In genomic region chr5:146360386-146360785, GRCm38 (mm10) we compare ENCODE assay signal across 9 mouse cellular contexts. TPM values are rescaled to one million over a fixed set of nuclear protein-coding genes. Genes with fewer than 3 reads are reported as not detected.
DNase-seq lines count a peak whose midpoint lies in the region; ATAC-seq and TF ChIP-seq lines count a peak whose summit lies in the region.
"Had no signal": no experiment of that assay in that cellular context is flagged by ENCODE, and none has a peak within 500 bp of the region (broad histone marks: within the 10 kb centered on the region; RNA-seq: fewer than 3 reads in every experiment).

No protein-coding gene starts in this region.

- H3K9ac ChIP-seq in kidney, postnatal 0 days (ENCODE audit: low read depth, low read length) = no peak overlapping the region

- TF ChIP-seq CTCF in kidney, postnatal 0 days (IDR thresholded peaks at IDR 0.05; ENCODE audit: low read depth) = no peak

- H3K36me3 ChIP-seq in kidney, postnatal 0 days (ENCODE audit: insufficient read depth, low read length) = no peaks in the 10 kb centered on the region

- no peaks in the 10 kb centered on the region for H3K27me3 ChIP-seq in kidney, postnatal 0 days (ENCODE audit: insufficient read depth, low read length)

- no peak for ATAC-seq in kidney, postnatal 0 days (replicated peaks; ENCODE audit: low FRiP score, low read depth)
- ATAC-seq in megakaryocyte, adult 5-6 weeks (ENCODE audit: poor library complexity, severe bottlenecking) = no peak

- no peaks in the 10 kb centered on the region for H3K9me3 ChIP-seq in kidney, postnatal 0 days (replicated peaks; ENCODE audit: low read length)

- DNase-seq in kidney, postnatal 0 days (ENCODE audit: low spot score) = peak; percentile 36
- no peak for DNase-seq in kidney, adult 11 months
- DNase-seq in Muller cell, postnatal 12 days (ENCODE audit: inconsistent ontology term) = peak; percentile 21
- peak; percentile 61 for DNase-seq in embryo, embryonic 10 days (ENCODE audit: low spot score)
- DNase-seq in lung, postnatal 14 days = peak; percentile 31
- DNase-seq in cerebellum, adult 8-10 months = no peak
- DNase-seq in right cerebral cortex, postnatal 36 days (ENCODE audit: low spot score in 2 of 2) = no peak
- DNase-seq: layer of hippocampus, adult 9-11 months had no signal

- no peak overlapping the region for H3K4me3 ChIP-seq in kidney, postnatal 0 days (replicated peaks; ENCODE audit: low read depth, low read length)

- H3K27ac ChIP-seq in kidney, postnatal 0 days = no peak overlapping the region

- no peak overlapping the region for H3K4me2 ChIP-seq in kidney, postnatal 0 days (ENCODE audit: low read length)

- H3K4me1 ChIP-seq in kidney, postnatal 0 days (replicated peaks; ENCODE audit: insufficient read depth, low read length) = no peaks in the 10 kb centered on the region

- 21% methylated on average over 10 of the region's 10 CpGs for WGBS in kidney, postnatal 0 days

RNA-seq across cellular contexts. Expression of gene Wasf3, which starts 24.4 kb away (rescaled TPM):
- 1.9 and 2.0 TPM in 2 replicates for polyA plus RNA-seq in kidney, postnatal 0 days (2015; fragmentation: Nextera tagmentation; extraction: Ambion mirVana)
- not detected in 2 replicates for total RNA-seq in megakaryocyte, adult 5-6 weeks (2015)
- not detected in 2 replicates for total RNA-seq in megakaryocyte, adult 5-6 weeks (2017)

Comparison
In these comparisons a context has a peak if more than half of its experiments do, and no peak if none do; other contexts are left out.
1. DNase-seq: peak in kidney, postnatal 0 days (single experiment), Muller cell, postnatal 12 days (single experiment), embryo, embryonic 10 days (single experiment) and lung, postnatal 14 days (single experiment); none in kidney, adult 11 months (single experiment), cerebellum, adult 8-10 months (single experiment) and right cerebral cortex, postnatal 36 days (0 of 2).